Comparison of ENCODE assay signal across 17 mouse cellular contexts in genomic region chr6:29699085-29699745, GRCm38 (mm10). TPM values are rescaled to one million over a fixed set of nuclear protein-coding genes. Genes with fewer than 3 reads are reported as not detected.
DNase-seq lines count a peak whose midpoint lies in the region; ATAC-seq and TF ChIP-seq lines count a peak whose summit lies in the region.
"Had no signal": no experiment of that assay in that cellular context is flagged by ENCODE, and none has a peak within 500 bp of the region (broad histone marks: within the 10 kb centered on the region; RNA-seq: fewer than 3 reads in every experiment).

No protein-coding gene starts in this region.

- H3K9me3 ChIP-seq in intestine, embryonic 15.5 days, result no peaks in the 10 kb centered on the region
- H3K9me3 ChIP-seq in intestine, postnatal 0 days (ENCODE audit: control insufficient read depth), result no peaks in the 10 kb centered on the region
- H3K9me3 ChIP-seq in liver, embryonic 12.5 days (replicated peaks), result no peaks in the 10 kb centered on the region
- H3K9me3 ChIP-seq: forebrain, embryonic 10.5 days; limb, embryonic 12.5 days had no signal

- peak; percentile 22; the same call in 1 of the 2 replicates for ATAC-seq in intestine, embryonic 15.5 days
- ATAC-seq in intestine, postnatal 0 days, result no peak
- peak; percentile 55 for ATAC-seq in liver, embryonic 12.5 days
- ATAC-seq: hindbrain, embryonic 16.5 days had no signal

- H3K4me3 ChIP-seq in intestine, embryonic 15.5 days (replicated peaks), result no peak overlapping the region
- H3K4me3 ChIP-seq in intestine, postnatal 0 days (ENCODE audit: low read depth, low read length), result no peak overlapping the region
- peak overlapping the region; percentile 97 for H3K4me3 ChIP-seq in liver, embryonic 12.5 days
- H3K4me3 ChIP-seq: forebrain, embryonic 10.5 days; limb, embryonic 12.5 days had no signal

- DNase-seq in c-Kit-positive CD71-positive TER-119-negative erythroid progenitor cells, embryonic 14.5 days (ENCODE audit: low read depth), result peak; percentile 73
- DNase-seq in spleen, postnatal 4 days (ENCODE audit: low spot score in 2 of 2), result peak; percentile 60 to 74
- DNase-seq in gastrocnemius, postnatal 14 days, result no peak
- DNase-seq in layer of hippocampus, adult 8-10 months (ENCODE audit: low spot score in 2 of 2), result no peak
- DNase-seq: adrenal gland, postnatal 10 days; cerebellum, postnatal 14 days; gastrocnemius, postnatal 36 days; kidney, adult 8-10 months; kidney, postnatal 4 days; right cerebral cortex, postnatal 14 days; thymus, postnatal 25 days had no signal

- no peaks in the 10 kb centered on the region; the same call in 1 of the 2 replicates for H3K27me3 ChIP-seq in intestine, embryonic 15.5 days (replicated peaks)
- no peaks in the 10 kb centered on the region for H3K27me3 ChIP-seq in intestine, postnatal 0 days (replicated peaks; ENCODE audit: control insufficient read depth, insufficient read depth, low read length)
- no peaks in the 10 kb centered on the region for H3K27me3 ChIP-seq in liver, embryonic 12.5 days (replicated peaks)

- no peaks in the 10 kb centered on the region for H3K36me3 ChIP-seq in intestine, embryonic 15.5 days
- H3K36me3 ChIP-seq in intestine, postnatal 0 days (ENCODE audit: control insufficient read depth, insufficient read depth), result no peaks in the 10 kb centered on the region
- peaks cover 59% of the 10 kb centered on the region for H3K36me3 ChIP-seq in liver, embryonic 12.5 days
- H3K36me3 ChIP-seq: forebrain, embryonic 10.5 days; limb, embryonic 12.5 days had no signal

- no peak overlapping the region for H3K4me2 ChIP-seq in intestine, embryonic 15.5 days (replicated peaks)
- H3K4me2 ChIP-seq in intestine, postnatal 0 days (replicated peaks; ENCODE audit: low read depth), result no peak overlapping the region
- H3K4me2 ChIP-seq in liver, embryonic 12.5 days, result peak overlapping the region; percentile 89
- H3K4me2 ChIP-seq: limb, embryonic 12.5 days had no signal

- 89% methylated on average over 7 of the region's 7 CpGs for WGBS in intestine, embryonic 15.5 days
- WGBS in intestine, postnatal 0 days, result 91% methylated on average over 7 of the region's 7 CpGs
- 38% methylated on average over 7 of the region's 7 CpGs for WGBS in liver, embryonic 12.5 days (ENCODE audit: insufficient replicate concordance)

- H3K27ac ChIP-seq in intestine, embryonic 15.5 days, result no peak overlapping the region
- H3K27ac ChIP-seq in intestine, postnatal 0 days (ENCODE audit: low read depth, low read length), result no peak overlapping the region
- peak overlapping the region; percentile 98 for H3K27ac ChIP-seq in liver, embryonic 12.5 days
- H3K27ac ChIP-seq: limb, embryonic 12.5 days had no signal

- TF ChIP-seq CTCF in intestine, postnatal 0 days (IDR thresholded peaks at IDR 0.05; ENCODE audit: low read depth), result no peak

- no peak overlapping the region for H3K9ac ChIP-seq in intestine, embryonic 15.5 days
- H3K9ac ChIP-seq in intestine, postnatal 0 days (ENCODE audit: low read depth, low read length), result no peak overlapping the region
- H3K9ac ChIP-seq in liver, embryonic 12.5 days, result peak overlapping the region; percentile 100
- H3K9ac ChIP-seq: limb, embryonic 12.5 days had no signal

- H3K4me1 ChIP-seq in intestine, embryonic 15.5 days (replicated peaks), result peaks cover 6% of the 10 kb centered on the region
- H3K4me1 ChIP-seq in intestine, postnatal 0 days (replicated peaks; ENCODE audit: control insufficient read depth, insufficient read depth, low read length), result no peaks in the 10 kb centered on the region
- peaks cover 82% of the 10 kb centered on the region for H3K4me1 ChIP-seq in liver, embryonic 12.5 days

- intact Hi-C loops in gastrocnemius, postnatal 14 days (cut with DNase I; ENCODE audit: low total_unique reads), result no loop called here

RNA-seq across cellular contexts. Expression of gene Tspan33, which starts 5.2 kb away (rescaled TPM):
- polyA plus RNA-seq in intestine, embryonic 15.5 days (2015; fragmentation: Nextera tagmentation; extraction: Ambion mirVana), result 5.2 and 6.8 TPM in 2 replicates
- polyA plus RNA-seq in intestine, postnatal 0 days (2015; fragmentation: Nextera tagmentation; extraction: Ambion mirVana), result 0.84 and 1.0 TPM in 2 replicates
- polyA plus RNA-seq in liver, embryonic 12.5 days (2016; fragmentation: Nextera tagmentation; extraction: Ambion mirVana), result 197 and 203 TPM in 2 replicates
- 1 to 10 TPM; 2.9 to 3.8 TPM for total RNA-seq in gastrocnemius, postnatal 14 days (2021)
- total RNA-seq in layer of hippocampus, adult 8-10 months (2022), result 10 to 100 TPM; 28.4 to 37.6 (median 33.5) TPM

RNA-seq across cellular contexts. Expression of gene Smo, which starts 36.1 kb away (rescaled TPM):
- polyA plus RNA-seq in intestine, embryonic 15.5 days (2015; fragmentation: Nextera tagmentation; extraction: Ambion mirVana), result 29.4 and 30.1 TPM in 2 replicates
- 7.1 and 7.4 TPM in 2 replicates for polyA plus RNA-seq in intestine, postnatal 0 days (2015; fragmentation: Nextera tagmentation; extraction: Ambion mirVana)
- polyA plus RNA-seq in liver, embryonic 12.5 days (2016; fragmentation: Nextera tagmentation; extraction: Ambion mirVana), result 10.4 and 11.1 TPM in 2 replicates
- total RNA-seq in gastrocnemius, postnatal 14 days (2021), result 10 to 100 TPM; 11.0 to 14.4 TPM
- total RNA-seq in layer of hippocampus, adult 8-10 months (2022), result 10 to 100 TPM; 17.0 to 18.9 (median 18.1) TPM

Comparison
In these comparisons a context has a peak if more than half of its experiments do, and no peak if none do; other contexts are left out.
1. DNase-seq: peak in c-Kit-positive CD71-positive TER-119-negative erythroid progenitor cells, embryonic 14.5 days (single experiment) and spleen, postnatal 4 days (2 of 2); none in gastrocnemius, postnatal 14 days (single experiment) and layer of hippocampus, adult 8-10 months (0 of 2).
2. RNA of gene Tspan33, which starts 5.2 kb away (polyA plus RNA-seq): 197 to 203 TPM in liver, embryonic 12.5 days; 5.2 to 6.8 TPM in intestine, embryonic 15.5 days and 0.84 to 1.0 TPM in intestine, postnatal 0 days; every median in the first group is over 10 times any median in the second.